ENCODE assay signal across 11 mouse cellular contexts in genomic region chr12:80034100-80034499, GRCm38 (mm10).
"Had no signal": no experiment of that assay in that cellular context is flagged by ENCODE, and none has a peak within 500 bp of the region (broad histone marks: within the 10 kb centered on the region; RNA-seq: fewer than 3 reads in every experiment).

No protein-coding gene starts in this region.

- H3K4me3 ChIP-seq: liver, embryonic 15.5 days; midbrain, embryonic 15.5 days; neural tube, embryonic 12.5 days; stomach, embryonic 15.5 days had no signal

- H3K27me3 ChIP-seq: liver, embryonic 15.5 days; midbrain, embryonic 15.5 days; neural tube, embryonic 12.5 days; stomach, embryonic 15.5 days had no signal

- H3K4me1 ChIP-seq: midbrain, embryonic 15.5 days had no signal

- ATAC-seq: lung, postnatal 0 days; midbrain, embryonic 15.5 days had no signal

- H3K9me3 ChIP-seq: liver, embryonic 15.5 days; midbrain, embryonic 15.5 days; neural tube, embryonic 12.5 days; stomach, embryonic 15.5 days had no signal

- H3K27ac ChIP-seq: liver, embryonic 15.5 days; midbrain, embryonic 15.5 days; neural tube, embryonic 12.5 days; stomach, embryonic 15.5 days had no signal

- H3K36me3 ChIP-seq: liver, embryonic 15.5 days; midbrain, embryonic 15.5 days; neural tube, embryonic 12.5 days; stomach, embryonic 15.5 days had no signal

- H3K4me2 ChIP-seq: midbrain, embryonic 15.5 days; neural tube, embryonic 12.5 days; stomach, embryonic 15.5 days had no signal

- H3K9ac ChIP-seq: liver, embryonic 15.5 days; midbrain, embryonic 15.5 days; neural tube, embryonic 12.5 days; stomach, embryonic 15.5 days had no signal

- DNase-seq: kidney, postnatal 10 days; layer of hippocampus, adult 9-11 months; left cerebral cortex, postnatal 4 days; lung, adult 2 months; lung, postnatal 36 days; thymus, postnatal 36 days had no signal
